Mouse (Mus musculus): ENCODE results near the gene Atp6v1g1.

The Atp6v1g1 gene

GRCm38 (mm10) chr4:63544494-63545230 lies at the start of gene Atp6v1g1:
Gene Atp6v1g1 (plus strand): TSS chr4:63544772.
- DNase-seq (ENCODE audit: low spot score in 2 of 2): peak; percentile 92 to 95

- DNase-seq (ENCODE audit: low spot score in 2 of 2): peak in 1 of 2 experiments; percentile 41
These were observed 49.3 kb upstream of the Atp6v1g1 start for GRCm38 (mm10) chr4:63494967-63495914.

GRCm38 (mm10) chr4:63495915-63496278 lies 48.7 kb upstream of the Atp6v1g1 start, which contains the start of gene Whrn:
Gene Whrn (minus strand): TSS chr4:63495991.
- DNase-seq (ENCODE audit: low spot score in 2 of 2): peak in 1 of 2 experiments; percentile 35

- no peak for DNase-seq (ENCODE audit: low spot score in 2 of 2)
These were observed 48.3 kb upstream of the Atp6v1g1 start for GRCm38 (mm10) chr4:63496312-63496711.

- DNase-seq (ENCODE audit: low spot score in 2 of 2): no peak
These were observed 46.2 kb upstream of the Atp6v1g1 start for GRCm38 (mm10) chr4:63498346-63498745.

- DNase-seq (ENCODE audit: low spot score in 2 of 2): no peak
These were observed 43.5 kb upstream of the Atp6v1g1 start for GRCm38 (mm10) chr4:63501050-63501449.

- no peak for DNase-seq (ENCODE audit: low spot score in 2 of 2)
These were observed 40.6 kb upstream of the Atp6v1g1 start for GRCm38 (mm10) chr4:63503949-63504348.

- DNase-seq (ENCODE audit: low spot score in 2 of 2): peak in 1 of 2 experiments; percentile 18
These were observed 37.1 kb upstream of the Atp6v1g1 start for GRCm38 (mm10) chr4:63507478-63507877.

GRCm38 (mm10) chr4:63508232-63508631 lies 36.3 kb upstream of the Atp6v1g1 start:
- peak; percentile 57 to 70 for DNase-seq (ENCODE audit: low spot score in 2 of 2)

- no peak for DNase-seq (ENCODE audit: low spot score in 2 of 2)
These were observed 31.7 kb upstream of the Atp6v1g1 start for GRCm38 (mm10) chr4:63512921-63513320.

GRCm38 (mm10) chr4:63514454-63514984 lies 30.1 kb upstream of the Atp6v1g1 start:
- no peak for DNase-seq (ENCODE audit: low spot score in 2 of 2)

GRCm38 (mm10) chr4:63515021-63515420 lies 29.6 kb upstream of the Atp6v1g1 start:
- DNase-seq (ENCODE audit: low spot score in 2 of 2): no peak

GRCm38 (mm10) chr4:63521813-63522419 lies 22.7 kb upstream of the Atp6v1g1 start:
- no peak for DNase-seq (ENCODE audit: low spot score in 2 of 2)

- DNase-seq (ENCODE audit: low spot score in 2 of 2): no peak
These were observed 19.1 kb upstream of the Atp6v1g1 start for GRCm38 (mm10) chr4:63525514-63525913.

- DNase-seq (ENCODE audit: low spot score in 2 of 2): peak; percentile 51 to 74
These were observed 15.6 kb upstream of the Atp6v1g1 start for GRCm38 (mm10) chr4:63528946-63529345.

GRCm38 (mm10) chr4:63530409-63530808 lies 14.2 kb upstream of the Atp6v1g1 start:
- DNase-seq (ENCODE audit: low spot score in 2 of 2): no peak

- DNase-seq (ENCODE audit: low spot score in 2 of 2): no peak
These were observed 7.0 kb upstream of the Atp6v1g1 start for GRCm38 (mm10) chr4:63537602-63538001.

GRCm38 (mm10) chr4:63542209-63542608 lies 2.4 kb upstream of the Atp6v1g1 start:
- DNase-seq (ENCODE audit: low spot score in 2 of 2): no peak

- DNase-seq (ENCODE audit: low spot score in 2 of 2): peak; percentile 32 to 36
These were observed 652 bp upstream of the Atp6v1g1 start for GRCm38 (mm10) chr4:63543746-63544493.

GRCm38 (mm10) chr4:63545231-63545958 lies 823 bp downstream of the Atp6v1g1 start:
- DNase-seq (ENCODE audit: low spot score in 2 of 2): no peak

Measured in frontal cortex, postnatal 36 days (tissue).